Mouse (Mus musculus) right cerebral cortex, postnatal 25 days (tissue): Measurements from ENCODE around the gene Mtrr.
"Not testable (repeated sequence)": the region's sequence is repeated elsewhere in the genome, so short reads cannot be mapped to it uniquely, and the experiment has no call there.

Experiments used
- DNase-seq: peaks from one replicate; pipeline ENCODE4 v3.0.0; 2022

Mtrr gene

GRCm38 (mm10) chr13:68568110-68568509 lies 13.8 kb downstream of the Mtrr start:
- DNase-seq = no peak

- not testable (repeated sequence) for DNase-seq
Measured at GRCm38 (mm10) chr13:68553391-68553790, 28.6 kb downstream of the Mtrr start.
